Mouse (Mus musculus) stomach, postnatal 0 days (tissue): ENCODE data around the gene Sh3bgrl3.

Experiments
- CTCF ChIP-seq: IDR thresholded peaks from 2 replicates; pipeline ENCODE4 v1.5.1; 2016; ENCODE audit warnings: antibody characterized with exemption, low read depth, mild to moderate bottlenecking, moderate library complexity
- EP300 ChIP-seq: optimal IDR thresholded peaks from 2 replicates; pipeline ENCODE3; 2016; ENCODE audit warnings: antibody characterized with exemption

DNA sequence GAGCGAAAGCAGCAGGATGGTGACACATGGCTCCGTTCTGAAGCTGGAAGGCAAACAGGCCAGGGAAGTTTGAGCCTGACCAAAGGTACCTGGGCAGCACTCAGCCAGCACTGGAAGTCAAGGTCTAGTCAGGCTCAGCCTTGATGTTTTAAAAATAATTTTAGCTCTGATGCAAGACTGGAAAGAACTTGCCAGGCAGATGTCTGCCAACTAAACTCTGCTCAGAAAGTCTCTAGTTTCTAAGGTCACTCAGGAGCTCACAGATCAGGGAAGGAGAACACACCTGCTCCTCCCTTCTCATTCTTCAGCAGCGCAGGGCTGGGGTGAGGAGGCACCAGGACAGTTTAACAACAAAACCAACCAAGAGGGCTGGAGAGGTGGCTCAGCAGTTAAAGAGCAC, 25.8 kb upstream of the Sh3bgrl3 start:
- no peak for TF ChIP-seq CTCF
- no peak for TF ChIP-seq EP300
